Comparison of ENCODE assay signal across 19 mouse cellular contexts in genomic region chr11:20334301-20334700, GRCm38 (mm10). TPM values are rescaled to one million over a fixed set of nuclear protein-coding genes. Genes with fewer than 3 reads are reported as not detected.
DNase-seq lines count a peak whose midpoint lies in the region; ATAC-seq lines count a peak whose summit lies in the region.
"Had no signal": no experiment of that assay in that cellular context is flagged by ENCODE, and none has a peak within 500 bp of the region (broad histone marks: within the 10 kb centered on the region; RNA-seq: fewer than 3 reads in every experiment).

No protein-coding gene starts in this region.

- ATAC-seq in forebrain, embryonic 13.5 days, result no peak
- ATAC-seq in forebrain, embryonic 12.5 days (ENCODE audit: low FRiP score), result no peak
- ATAC-seq in hindbrain, embryonic 16.5 days, result no peak
- no peak for ATAC-seq in hindbrain, embryonic 11.5 days (ENCODE audit: low FRiP score)
- no peak for ATAC-seq in neural tube, embryonic 13.5 days (ENCODE audit: low read depth)
- ATAC-seq: forebrain, embryonic 14.5 days; hindbrain, postnatal 0 days had no signal

- H3K36me3 ChIP-seq in forebrain, embryonic 13.5 days (ENCODE audit: poor library complexity, severe bottlenecking), result no peaks in the 10 kb centered on the region
- H3K36me3 ChIP-seq in forebrain, embryonic 12.5 days (replicated peaks), result no peaks in the 10 kb centered on the region
- no peaks in the 10 kb centered on the region for H3K36me3 ChIP-seq in hindbrain, embryonic 16.5 days (ENCODE audit: control insufficient read depth, insufficient read depth, low read length)
- no peaks in the 10 kb centered on the region for H3K36me3 ChIP-seq in hindbrain, embryonic 11.5 days (ENCODE audit: control insufficient read depth, insufficient read depth, low read length)
- no peaks in the 10 kb centered on the region for H3K36me3 ChIP-seq in neural tube, embryonic 13.5 days
- H3K36me3 ChIP-seq: limb, embryonic 15.5 days had no signal

- H3K27me3 ChIP-seq in forebrain, embryonic 13.5 days, result no peaks in the 10 kb centered on the region
- no peaks in the 10 kb centered on the region for H3K27me3 ChIP-seq in forebrain, embryonic 12.5 days
- H3K27me3 ChIP-seq in hindbrain, embryonic 16.5 days (replicated peaks; ENCODE audit: control insufficient read depth, insufficient read depth, low read length), result no peaks in the 10 kb centered on the region
- H3K27me3 ChIP-seq in hindbrain, embryonic 11.5 days (ENCODE audit: control insufficient read depth, insufficient read depth, low read length), result no peaks in the 10 kb centered on the region
- H3K27me3 ChIP-seq in neural tube, embryonic 13.5 days, result no peaks in the 10 kb centered on the region
- H3K27me3 ChIP-seq: limb, embryonic 15.5 days had no signal

- peaks cover 30% of the 10 kb centered on the region for H3K4me1 ChIP-seq in forebrain, embryonic 13.5 days
- peaks cover 24% of the 10 kb centered on the region for H3K4me1 ChIP-seq in forebrain, embryonic 12.5 days
- peaks cover 17% of the 10 kb centered on the region for H3K4me1 ChIP-seq in hindbrain, embryonic 16.5 days (ENCODE audit: control insufficient read depth, insufficient read depth, low read depth, low read length)
- H3K4me1 ChIP-seq in hindbrain, embryonic 11.5 days (replicated peaks; ENCODE audit: control insufficient read depth, insufficient read depth, low read length), result 0 out of 2 replicates have a peak, but pooled peaks cover 2% of the 10 kb centered on the region
- peaks cover 34% of the 10 kb centered on the region for H3K4me1 ChIP-seq in neural tube, embryonic 13.5 days (replicated peaks)

- H3K27ac ChIP-seq in forebrain, embryonic 13.5 days, result peak overlapping the region; percentile 98; the same call in 1 of the 2 replicates
- no peak overlapping the region for H3K27ac ChIP-seq in forebrain, embryonic 12.5 days
- peak overlapping the region; percentile 98; the same call in 1 of the 2 replicates for H3K27ac ChIP-seq in hindbrain, embryonic 16.5 days (ENCODE audit: low read depth, low read length)
- no peak overlapping the region for H3K27ac ChIP-seq in hindbrain, embryonic 11.5 days (ENCODE audit: low read depth, low read length)
- peak overlapping the region; percentile 97; the same call in 1 of the 2 replicates for H3K27ac ChIP-seq in neural tube, embryonic 13.5 days (replicated peaks)
- H3K27ac ChIP-seq: limb, embryonic 15.5 days had no signal

- H3K9ac ChIP-seq in forebrain, embryonic 13.5 days, result no peak overlapping the region
- H3K9ac ChIP-seq in forebrain, embryonic 12.5 days, result no peak overlapping the region
- H3K9ac ChIP-seq in hindbrain, embryonic 16.5 days (ENCODE audit: low read depth, low read length), result no peak overlapping the region
- no peak overlapping the region for H3K9ac ChIP-seq in hindbrain, embryonic 11.5 days (ENCODE audit: low read depth, low read length)
- H3K9ac ChIP-seq in neural tube, embryonic 13.5 days, result no peak overlapping the region
- H3K9ac ChIP-seq: limb, embryonic 15.5 days had no signal

- no peak for DNase-seq in hindbrain, embryonic 11.5 days (ENCODE audit: low spot score)
- no peak for DNase-seq in neural tube, embryonic 10.5 days (ENCODE audit: extremely low spot score, low spot score)
- no peak for DNase-seq in spleen, adult 18-20 months
- DNase-seq in ovary, postnatal 10 days (ENCODE audit: low spot score), result no peak
- DNase-seq: cerebellum, adult 2 months; gastrocnemius, postnatal 25 days; kidney, adult 11 months; kidney, postnatal 10 days; layer of hippocampus, postnatal 36 days; lung, adult 2 months; lung, postnatal 36 days; thymus, postnatal 36 days had no signal

- WGBS in forebrain, embryonic 13.5 days, result 6% methylated on average over 1 of the region's 1 CpGs
- WGBS in forebrain, embryonic 12.5 days, result 16% methylated on average over 1 of the region's 1 CpGs
- WGBS in hindbrain, embryonic 16.5 days, result 19% methylated on average over 1 of the region's 1 CpGs
- WGBS in hindbrain, embryonic 11.5 days, result 7% methylated on average over 1 of the region's 1 CpGs
- WGBS in neural tube, embryonic 13.5 days, result 13% methylated on average over 1 of the region's 1 CpGs

- H3K4me2 ChIP-seq in forebrain, embryonic 13.5 days, result no peak overlapping the region
- H3K4me2 ChIP-seq in forebrain, embryonic 12.5 days, result no peak overlapping the region
- H3K4me2 ChIP-seq in hindbrain, embryonic 16.5 days (ENCODE audit: low read length), result no peak overlapping the region
- H3K4me2 ChIP-seq in hindbrain, embryonic 11.5 days (replicated peaks; ENCODE audit: low read depth, low read length), result no peak overlapping the region
- H3K4me2 ChIP-seq in neural tube, embryonic 13.5 days, result no peak overlapping the region

- no peaks in the 10 kb centered on the region for H3K9me3 ChIP-seq in forebrain, embryonic 13.5 days (replicated peaks)
- no peaks in the 10 kb centered on the region for H3K9me3 ChIP-seq in forebrain, embryonic 12.5 days
- no peaks in the 10 kb centered on the region for H3K9me3 ChIP-seq in hindbrain, embryonic 16.5 days (ENCODE audit: control insufficient read depth, low read length)
- no peaks in the 10 kb centered on the region for H3K9me3 ChIP-seq in hindbrain, embryonic 11.5 days (ENCODE audit: control insufficient read depth, low read length)
- no peaks in the 10 kb centered on the region for H3K9me3 ChIP-seq in neural tube, embryonic 13.5 days
- H3K9me3 ChIP-seq: limb, embryonic 15.5 days had no signal

- no peak overlapping the region for H3K4me3 ChIP-seq in forebrain, embryonic 13.5 days
- H3K4me3 ChIP-seq in forebrain, embryonic 12.5 days (replicated peaks), result no peak overlapping the region
- no peak overlapping the region for H3K4me3 ChIP-seq in hindbrain, embryonic 16.5 days (ENCODE audit: low read length)
- no peak overlapping the region for H3K4me3 ChIP-seq in hindbrain, embryonic 11.5 days (ENCODE audit: low read depth, low read length)
- no peak overlapping the region for H3K4me3 ChIP-seq in neural tube, embryonic 13.5 days

RNA-seq across cellular contexts. Expression of gene Slc1a4, which starts 1.8 kb away (rescaled TPM):
- 26.0 and 30.2 TPM in 2 replicates for polyA plus RNA-seq in forebrain, embryonic 13.5 days (2015; fragmentation: Nextera tagmentation; extraction: Ambion mirVana)
- 24.7 and 29.1 TPM in 2 replicates for polyA plus RNA-seq in forebrain, embryonic 12.5 days (2016; fragmentation: Nextera tagmentation; extraction: Ambion mirVana)
- polyA plus RNA-seq in hindbrain, embryonic 16.5 days (2015; fragmentation: Nextera tagmentation; extraction: Ambion mirVana), result 79.4 and 82.1 TPM in 2 replicates
- polyA plus RNA-seq in hindbrain, embryonic 11.5 days (2014; fragmentation: Nextera tagmentation; extraction: Ambion mirVana), result 19.3 and 19.4 TPM in 2 replicates
- polyA plus RNA-seq in neural tube, embryonic 13.5 days (2015; fragmentation: Nextera tagmentation; extraction: Ambion mirVana), result 37.6 and 41.2 TPM in 2 replicates

Comparison
In these comparisons a context has a peak if more than half of its experiments do, and no peak if none do; other contexts are left out.
1. H3K27ac ChIP-seq: peak in forebrain, embryonic 13.5 days (single experiment), hindbrain, embryonic 16.5 days (single experiment) and neural tube, embryonic 13.5 days (single experiment); none in forebrain, embryonic 12.5 days (single experiment) and hindbrain, embryonic 11.5 days (single experiment).